Mouse (Mus musculus): ENCODE results near the gene Csf3. TPM values are rescaled to one million over a fixed set of nuclear protein-coding genes. Genes with fewer than 3 reads are reported as not detected.
"Not testable (repeated sequence)": the region's sequence is repeated elsewhere in the genome, so short reads cannot be mapped to it uniquely, and the experiment has no call there.

Gene Csf3
- polyA plus RNA-seq, 1 experiment: not detected

DNA sequence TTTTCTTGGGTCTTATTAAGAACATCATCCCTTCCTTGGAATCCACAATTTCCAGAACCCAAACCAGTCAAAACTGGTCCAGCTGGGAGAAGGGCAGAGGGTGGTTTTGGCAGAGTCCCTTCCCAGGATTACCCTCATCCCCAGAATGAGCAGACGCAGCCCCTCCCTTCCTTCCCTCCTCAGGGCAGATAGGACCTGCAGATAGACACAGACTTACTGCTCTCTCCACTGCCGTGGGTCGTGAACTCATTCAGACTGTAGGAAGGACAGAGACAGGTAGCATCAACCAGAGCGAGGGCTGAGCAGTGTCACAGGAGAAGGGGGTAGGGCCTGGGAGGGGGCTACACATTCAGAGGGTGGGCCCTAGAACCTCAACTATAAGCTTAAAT, 10.0 kb downstream of the Csf3 start:
- Histone ChIP-seq H3K4me3 (replicated peaks; ENCODE audit: control insufficient read depth, low read depth, low read length) (no peak overlapping the region), H3K4me1 (ENCODE audit: control insufficient read depth, insufficient read depth, low read length) (peaks cover 4% of the 10 kb centered on the region; the same call in 1 of the 2 replicates), H3K27ac (ENCODE audit: control insufficient read depth, insufficient read depth, low read depth, low read length, poor library complexity) (peak overlapping the region; percentile 57)
- 33% methylated on average over 4 of the region's 4 CpGs for WGBS
- TF ChIP-seq CTCF (IDR thresholded peaks at IDR 0.05; ENCODE audit: control insufficient read depth, insufficient read depth, low read length) (no peak), POLR2A (IDR thresholded peaks at IDR 0.05; ENCODE audit: borderline replicate concordance, control insufficient read depth, low read depth, low read length) (no peak)

DNA sequence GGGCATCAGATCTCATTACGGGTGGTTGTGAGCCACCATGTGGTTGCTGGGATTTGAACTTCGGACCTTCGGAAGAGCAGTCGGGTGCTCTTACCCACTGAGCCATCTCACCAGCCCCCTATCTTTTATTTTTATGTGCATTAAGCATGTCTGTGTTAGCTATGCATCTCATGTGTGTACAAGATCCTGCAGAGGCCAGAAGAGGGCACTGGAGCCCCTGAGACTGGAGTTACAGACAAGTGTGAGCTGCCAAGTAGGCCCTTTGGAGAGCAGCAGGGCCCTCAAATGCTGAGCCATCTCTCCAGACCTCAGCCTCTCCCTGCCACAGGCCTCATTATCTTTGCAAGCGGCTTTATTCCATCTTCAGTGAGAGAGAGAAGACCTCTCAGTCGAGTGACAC, 10.9 kb downstream of the Csf3 start:
- not testable (repeated sequence) for H3K4me3 ChIP-seq (replicated peaks; ENCODE audit: control insufficient read depth, low read depth, low read length); H3K4me1 ChIP-seq (ENCODE audit: control insufficient read depth, insufficient read depth, low read length)
- 78% methylated on average over 6 of the region's 6 CpGs for WGBS
- H3K27ac ChIP-seq (ENCODE audit: control insufficient read depth, insufficient read depth, low read depth, low read length, poor library complexity): 0 out of 2 replicates have a peak overlapping the region, but pooled peaks have one; percentile 33
- TF ChIP-seq CTCF (IDR thresholded peaks at IDR 0.05; ENCODE audit: control insufficient read depth, insufficient read depth, low read length): 0 out of 2 replicates have a peak, but pooled peaks have one; percentile 24

DNA sequence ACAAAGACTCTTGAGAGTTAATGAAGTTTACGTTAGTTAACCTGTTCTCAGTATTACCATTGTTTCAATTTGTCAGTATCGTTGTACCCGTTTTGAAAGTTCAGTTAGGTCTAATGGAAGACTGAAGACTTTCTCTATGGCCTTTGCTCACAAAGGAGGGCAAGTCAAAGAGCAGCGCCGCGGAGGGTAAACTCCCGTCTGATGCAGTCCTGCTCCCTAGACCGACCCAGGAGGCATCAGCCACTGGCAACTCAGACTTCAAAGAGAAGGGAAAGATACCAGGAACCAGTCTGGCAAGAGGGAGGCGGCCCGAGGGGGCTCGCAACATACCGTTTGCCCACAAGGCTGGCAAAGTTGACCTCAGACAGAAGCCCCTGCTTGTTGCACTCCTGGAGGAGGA, 12.6 kb downstream of the Csf3 start:
- TF ChIP-seq POLR2A (IDR thresholded peaks at IDR 0.05; ENCODE audit: borderline replicate concordance, control insufficient read depth, low read depth, low read length): no peak
- no peak for TF ChIP-seq CTCF (IDR thresholded peaks at IDR 0.05; ENCODE audit: control insufficient read depth, insufficient read depth, low read length)
- Histone ChIP-seq H3K4me1 (ENCODE audit: control insufficient read depth, insufficient read depth, low read length) (peaks cover 4% of the 10 kb centered on the region; the same call in 1 of the 2 replicates), H3K4me3 (replicated peaks; ENCODE audit: control insufficient read depth, low read depth, low read length) (no peak overlapping the region), H3K27ac (ENCODE audit: control insufficient read depth, insufficient read depth, low read depth, low read length, poor library complexity) (peak overlapping the region; percentile 33; the same call in 1 of the 2 replicates)
- WGBS: 47% methylated on average over 12 of the region's 12 CpGs

DNA sequence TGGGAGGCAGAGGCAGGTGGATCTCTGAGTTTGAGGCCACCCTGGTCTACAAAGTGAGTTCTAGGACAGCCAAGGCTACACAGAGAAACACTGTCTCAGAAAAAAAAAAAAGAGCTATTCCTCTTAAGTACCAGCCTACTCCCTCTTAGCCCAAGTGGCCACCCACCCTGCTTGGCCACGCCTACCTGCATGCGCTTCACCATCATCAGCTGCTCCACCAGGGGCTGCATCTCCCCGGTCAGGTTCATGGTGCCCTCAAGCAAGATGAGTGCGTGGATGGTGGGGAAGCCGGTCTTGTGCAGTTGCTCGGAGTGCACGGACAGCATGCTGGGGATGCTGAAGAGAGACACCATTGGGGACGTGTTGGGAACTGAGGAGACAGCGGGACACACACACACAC, 14.9 kb downstream of the Csf3 start:
- 90% methylated on average over 9 of the region's 9 CpGs for WGBS
- H3K4me3 ChIP-seq (replicated peaks; ENCODE audit: control insufficient read depth, low read depth, low read length): no peak overlapping the region
- peaks cover 2% of the 10 kb centered on the region; the same call in 1 of the 2 replicates for H3K4me1 ChIP-seq (ENCODE audit: control insufficient read depth, insufficient read depth, low read length)
- TF ChIP-seq CTCF (IDR thresholded peaks at IDR 0.05; ENCODE audit: control insufficient read depth, insufficient read depth, low read length): no peak
- no peak for TF ChIP-seq POLR2A (IDR thresholded peaks at IDR 0.05; ENCODE audit: borderline replicate concordance, control insufficient read depth, low read depth, low read length)
- no peak overlapping the region for H3K27ac ChIP-seq (ENCODE audit: control insufficient read depth, insufficient read depth, low read depth, low read length, poor library complexity)

DNA sequence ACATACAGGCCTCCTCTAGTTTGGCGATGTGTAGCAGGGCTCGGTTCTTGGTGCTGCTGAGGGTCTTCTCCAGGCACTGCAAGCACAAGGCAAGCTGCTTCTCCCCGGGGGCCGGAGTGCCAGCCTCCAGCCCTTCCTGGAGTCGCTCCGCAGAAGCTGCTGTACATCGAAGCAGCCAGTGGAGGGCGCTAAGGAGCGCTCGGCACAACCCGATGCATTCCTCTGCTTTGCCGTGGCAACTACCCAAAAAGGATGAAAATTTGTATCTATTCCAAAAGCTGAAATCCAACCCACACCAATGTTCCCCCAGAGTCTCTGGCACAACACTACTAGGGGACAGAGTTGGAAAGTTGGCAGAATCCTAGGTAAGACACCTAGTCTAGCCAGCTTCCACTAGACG, 16.8 kb downstream of the Csf3 start:
- Histone ChIP-seq H3K27ac (ENCODE audit: control insufficient read depth, insufficient read depth, low read depth, low read length, poor library complexity) (no peak overlapping the region), H3K4me1 (ENCODE audit: control insufficient read depth, insufficient read depth, low read length) (no peaks in the 10 kb centered on the region; the same call in 1 of the 2 replicates), H3K4me3 (replicated peaks; ENCODE audit: control insufficient read depth, low read depth, low read length) (no peak overlapping the region)
- TF ChIP-seq POLR2A (IDR thresholded peaks at IDR 0.05; ENCODE audit: borderline replicate concordance, control insufficient read depth, low read depth, low read length) (no peak), CTCF (IDR thresholded peaks at IDR 0.05; ENCODE audit: control insufficient read depth, insufficient read depth, low read length) (peak; percentile 70)
- WGBS: 28% methylated on average over 13 of the region's 13 CpGs

DNA sequence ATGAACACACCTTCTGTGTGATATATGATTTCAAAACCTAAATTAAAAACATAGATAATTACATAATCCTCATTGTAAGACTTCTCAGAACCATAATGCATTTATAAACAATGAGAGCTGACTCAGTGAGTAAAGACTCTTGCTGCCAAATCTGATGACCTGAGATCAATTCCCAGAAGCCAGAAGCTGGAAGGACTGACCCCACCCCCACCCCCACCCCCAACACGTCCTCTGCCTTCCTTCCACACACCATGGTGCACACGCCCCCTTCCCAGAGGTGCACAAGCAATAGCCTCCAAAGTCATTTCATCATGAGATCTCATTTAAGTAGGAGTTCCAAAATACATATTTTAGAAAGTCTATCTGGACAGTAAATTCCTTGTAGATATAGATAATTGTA, 19.7 kb downstream of the Csf3 start:
- Histone ChIP-seq H3K4me1 (ENCODE audit: control insufficient read depth, insufficient read depth, low read length) (no peaks in the 10 kb centered on the region), H3K4me3 (replicated peaks; ENCODE audit: control insufficient read depth, low read depth, low read length) (no peak overlapping the region), H3K27ac (ENCODE audit: control insufficient read depth, insufficient read depth, low read depth, low read length, poor library complexity) (no peak overlapping the region)
- WGBS: 77% methylated on average over 2 of the region's 2 CpGs
- TF ChIP-seq CTCF (IDR thresholded peaks at IDR 0.05; ENCODE audit: control insufficient read depth, insufficient read depth, low read length) (no peak), POLR2A (IDR thresholded peaks at IDR 0.05; ENCODE audit: borderline replicate concordance, control insufficient read depth, low read depth, low read length) (no peak)

DNA sequence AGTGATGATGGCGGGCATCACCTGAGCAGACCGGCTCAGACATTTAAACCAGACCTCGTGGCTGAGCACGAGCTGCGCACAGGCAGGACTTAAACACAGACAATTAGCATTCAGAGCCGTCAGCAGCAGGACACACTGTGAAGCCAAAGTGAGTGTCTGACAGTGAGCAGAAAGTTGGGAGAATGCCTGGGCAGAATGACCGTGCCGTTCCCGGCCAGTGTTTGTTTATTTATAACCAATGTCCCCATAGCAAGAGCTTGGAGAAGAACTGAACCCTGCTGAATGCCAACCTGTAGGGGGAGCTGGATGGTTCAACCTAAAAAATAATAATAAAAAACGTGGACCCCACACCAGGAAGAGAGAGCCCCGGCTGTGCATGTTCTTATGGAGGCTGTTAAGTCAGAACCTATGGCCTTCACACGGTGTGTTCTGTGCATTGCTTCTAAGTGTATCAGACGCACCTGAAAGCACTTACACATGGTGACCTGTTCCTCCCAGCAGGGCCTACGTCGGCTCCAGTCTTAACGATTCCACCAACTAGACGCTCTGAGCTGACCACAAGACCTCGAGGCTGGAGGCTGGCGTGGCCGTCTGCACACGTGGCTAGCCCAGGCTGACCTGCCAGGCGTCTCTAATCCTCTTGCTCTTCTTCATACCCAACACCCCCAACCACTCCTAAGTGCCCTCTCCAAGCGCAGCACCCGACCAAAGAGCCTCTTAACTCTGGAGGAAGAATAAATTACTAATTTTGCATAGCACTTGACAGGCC, 20.6 kb downstream of the Csf3 start:
- Histone ChIP-seq H3K4me3 (replicated peaks; ENCODE audit: control insufficient read depth, low read depth, low read length) (no peak overlapping the region), H3K4me1 (ENCODE audit: control insufficient read depth, insufficient read depth, low read length) (no peaks in the 10 kb centered on the region), H3K27ac (ENCODE audit: control insufficient read depth, insufficient read depth, low read depth, low read length, poor library complexity) (no peak overlapping the region)
- WGBS: 80% methylated on average over 24 of the region's 24 CpGs
- TF ChIP-seq POLR2A (IDR thresholded peaks at IDR 0.05; ENCODE audit: borderline replicate concordance, control insufficient read depth, low read depth, low read length) (no peak), CTCF (IDR thresholded peaks at IDR 0.05; ENCODE audit: control insufficient read depth, insufficient read depth, low read length) (no peak)

DNA sequence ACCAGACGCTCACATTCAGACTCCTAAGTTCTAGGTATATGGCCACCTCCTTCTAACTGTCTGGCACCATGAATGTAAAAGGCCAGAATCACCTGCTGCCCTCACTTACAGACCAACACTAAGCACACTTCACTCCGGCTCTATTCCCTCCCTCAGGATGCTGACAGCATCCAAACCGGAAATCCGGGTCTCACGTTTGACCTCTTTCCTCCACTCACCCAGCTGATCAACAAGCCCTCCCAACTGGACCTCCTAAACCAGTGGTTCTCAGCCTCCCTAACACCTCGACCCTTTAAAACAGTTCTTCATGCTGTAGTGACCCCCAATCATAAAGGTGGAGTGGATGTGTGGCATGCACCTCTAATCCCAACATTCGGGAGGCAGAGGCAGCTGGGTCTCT, 22.0 kb downstream of the Csf3 start:
- WGBS: 77% methylated on average over 7 of the region's 7 CpGs
- no peak overlapping the region for H3K27ac ChIP-seq (ENCODE audit: control insufficient read depth, insufficient read depth, low read depth, low read length, poor library complexity)
- no peak overlapping the region for H3K4me3 ChIP-seq (replicated peaks; ENCODE audit: control insufficient read depth, low read depth, low read length)
- TF ChIP-seq CTCF (IDR thresholded peaks at IDR 0.05; ENCODE audit: control insufficient read depth, insufficient read depth, low read length) (no peak), POLR2A (IDR thresholded peaks at IDR 0.05; ENCODE audit: borderline replicate concordance, control insufficient read depth, low read depth, low read length) (no peak)
- H3K4me1 ChIP-seq (ENCODE audit: control insufficient read depth, insufficient read depth, low read length): no peaks in the 10 kb centered on the region
